Mouse (Mus musculus) thymus, postnatal 36 days (tissue): Measurements from ENCODE around the gene Sept12.

Source experiments
- DNase-seq, 2 experiments: peaks; one replicate each; pipeline ENCODE4 v3.0.0; 2022; ENCODE audit warnings: mixed read lengths in 2 of 2

Gene Sept12

GRCm38 (mm10) chr16:4937351-4938190 is 60.1 kb downstream of the Sept12 start:
- no peak for DNase-seq
